Mouse (Mus musculus): ENCODE data around the gene Sva. TPM values are rescaled to one million over a fixed set of nuclear protein-coding genes. Genes with fewer than 3 reads are reported as not detected.

The Sva gene
- polyA plus RNA-seq (2015; fragmentation: Nextera tagmentation; extraction: Ambion mirVana): not detected in 2 replicates

DNA sequence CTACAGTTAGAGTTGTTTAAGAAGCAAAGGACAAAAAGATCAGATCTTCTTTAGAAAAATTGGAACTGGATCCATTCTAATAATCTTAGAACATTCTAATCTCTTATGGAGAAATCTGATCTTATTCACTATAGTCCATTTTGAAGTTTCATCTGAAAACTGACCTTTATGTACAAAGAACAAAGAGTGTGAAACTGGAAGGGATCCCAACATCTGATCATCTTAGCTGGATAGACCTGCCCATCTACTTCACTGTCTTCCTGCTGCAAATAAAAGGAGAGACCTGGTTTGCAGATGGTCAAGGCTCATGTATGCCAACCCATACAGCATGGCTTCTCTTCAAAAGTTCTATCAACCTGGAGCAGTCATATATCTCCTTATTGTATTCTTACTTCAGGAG is at the start of gene Sva:
Gene Sva (plus strand): TSS at position 301 of the 400 bp plus-strand sequence.
- ATAC-seq (ENCODE audit: insufficient read depth): no peak
- H3K4me1 ChIP-seq (replicated peaks): no peaks in the 10 kb centered on the region
- no peak within 1 kb of the TSS for H3K4me3 ChIP-seq (replicated peaks)
- no peak within 1 kb of the TSS for H3K27ac ChIP-seq (replicated peaks)
- H3K36me3 ChIP-seq (replicated peaks): no peaks in the 10 kb centered on the region
- no peaks in the 10 kb centered on the region for H3K27me3 ChIP-seq
- H3K9ac ChIP-seq: no peak within 1 kb of the TSS
- no peaks in the 10 kb centered on the region for H3K9me3 ChIP-seq (replicated peaks)
- no peak within 1 kb of the TSS for H3K4me2 ChIP-seq

Other genes with a start within 250 kb of the Sva start
- gene Pip, start 190.9 kb upstream of the Sva start, polyA plus RNA-seq (2015; fragmentation: Nextera tagmentation; extraction: Ambion mirVana): not detected in 2 replicates
- not detected in 2 replicates for gene Sval2, start 185.4 kb upstream of the Sva start, polyA plus RNA-seq (2015; fragmentation: Nextera tagmentation; extraction: Ambion mirVana)
- gene Sval1, start 86.8 kb upstream of the Sva start, polyA plus RNA-seq (2015; fragmentation: Nextera tagmentation; extraction: Ambion mirVana): not detected in 2 replicates
- not detected in 2 replicates for gene Sval3, start 70.3 kb upstream of the Sva start, polyA plus RNA-seq (2015; fragmentation: Nextera tagmentation; extraction: Ambion mirVana)
- gene Tas2r139, start 102.5 kb downstream of the Sva start, polyA plus RNA-seq (2015; fragmentation: Nextera tagmentation; extraction: Ambion mirVana): not detected in 2 replicates
- not detected in 2 replicates for gene Tas2r144, start 176.9 kb downstream of the Sva start, polyA plus RNA-seq (2015; fragmentation: Nextera tagmentation; extraction: Ambion mirVana)
- 6.9 and 8.1 TPM in 2 replicates for gene Gstk1, start 207.5 kb downstream of the Sva start, polyA plus RNA-seq (2015; fragmentation: Nextera tagmentation; extraction: Ambion mirVana)
- 0.07 TPM in 1 of 2 replicates, not detected in the other for gene Tmem139, start 223.6 kb downstream of the Sva start, polyA plus RNA-seq (2015; fragmentation: Nextera tagmentation; extraction: Ambion mirVana)
- 24.6 and 25.0 TPM in 2 replicates for gene Casp2, start 226.6 kb downstream of the Sva start, polyA plus RNA-seq (2015; fragmentation: Nextera tagmentation; extraction: Ambion mirVana)
- 0.05 and 0.07 TPM in 2 replicates for gene Clcn1, start 248.3 kb downstream of the Sva start, polyA plus RNA-seq (2015; fragmentation: Nextera tagmentation; extraction: Ambion mirVana)

Data from liver, embryonic 15.5 days (tissue).